Mouse (Mus musculus) macrophage (primary cell): ENCODE data around the gene Adtrp. TPM values are rescaled to one million over a fixed set of nuclear protein-coding genes. Genes with fewer than 3 reads are reported as not detected.

Experiments
- H3K27ac ChIP-seq: fragments of 350-480 bp; formaldehyde crosslinking; 2 replicates; pipeline ENCODE4 v1.9.0; 2021
- H3K36me3 ChIP-seq: fragments of 350-480 bp; formaldehyde crosslinking; 2 replicates; pipeline ENCODE4 v1.9.0; 2021; ENCODE audit errors: inconsistent target
- H3K4me3 ChIP-seq: fragments of 350-480 bp; formaldehyde crosslinking; 2 replicates; pipeline ENCODE4 v1.9.0; 2021; ENCODE audit errors: inconsistent target
- H3K79me2 ChIP-seq: fragments of 350-480 bp; formaldehyde crosslinking; 2 replicates; pipeline ENCODE4 v1.9.0; 2021; ENCODE audit errors: inconsistent target
- WGBS: methylation state at CpG from one replicate; pipeline ENCODE4 v1.1.7; 2026; ENCODE audit warnings: inconsistent platforms; ENCODE audit not compliant: missing documents; 5-methylcytosine and 5-hydroxymethylcytosine counted together
- polyA plus RNA-seq: library from polyadenylated mRNA; stranded (reverse); fragments of 250-400 nt; gene quantifications from 3 replicates; pipeline ENCODE4 v1.2.4, GENCODE M21; 2018; ENCODE audit warnings: inconsistent platforms

Gene Adtrp
- polyA plus RNA-seq, 1 experiment from 2014 or later, result 0.57 TPM

- Histone ChIP-seq H3K79me2 (no peaks in the 10 kb centered on the region), H3K36me3 (no peaks in the 10 kb centered on the region), H3K4me3 (no peak overlapping the region), H3K27ac (no peak overlapping the region)
- 97% methylated on average over 8 of the region's 8 CpGs for WGBS
Measured at GRCm38 (mm10) chr13:41729660-41730059, 117.8 kb downstream of the Adtrp start.

- H3K36me3 ChIP-seq, result no peaks in the 10 kb centered on the region
- WGBS, result 66% methylated on average over 3 of the region's 3 CpGs
- H3K4me3 ChIP-seq, result no peak overlapping the region
- H3K27ac ChIP-seq, result no peak overlapping the region
- no peaks in the 10 kb centered on the region for H3K79me2 ChIP-seq
Measured at GRCm38 (mm10) chr13:41727803-41728202, 119.7 kb downstream of the Adtrp start.

- 97% methylated on average over 16 of the region's 16 CpGs for WGBS
- Histone ChIP-seq H3K4me3 (no peak overlapping the region), H3K79me2 (no peaks in the 10 kb centered on the region), H3K27ac (no peak overlapping the region), H3K36me3 (no peaks in the 10 kb centered on the region)
Measured at GRCm38 (mm10) chr13:41719331-41719730, 128.2 kb downstream of the Adtrp start.

- Histone ChIP-seq H3K79me2 (no peaks in the 10 kb centered on the region), H3K27ac (no peak overlapping the region), H3K4me3 (no peak overlapping the region), H3K36me3 (no peaks in the 10 kb centered on the region)
- 91% methylated on average over 4 of the region's 4 CpGs for WGBS
Measured at GRCm38 (mm10) chr13:41718051-41718450, 129.4 kb downstream of the Adtrp start.

Other genes starting within 250 kb of the Adtrp start
- 11.1 to 15.2 TPM (median 13.8 TPM) in 3 replicates for gene Tmem170b, start 241.8 kb downstream of the Adtrp start, polyA plus RNA-seq
- gene Hivep1, start 204.3 kb upstream of the Adtrp start, polyA plus RNA-seq, result 11.2 to 16.9 TPM (median 13.0 TPM) in 3 replicates